Mouse (Mus musculus) heart, embryonic 10.5 days (tissue): ENCODE measurements around the gene Surf1. TPM values are rescaled to one million over a fixed set of nuclear protein-coding genes. Genes with fewer than 3 reads are reported as not detected.

Source experiments
- DNase-seq: peaks from one replicate; pipeline ENCODE4 v3.0.0-alpha.2; 2017; ENCODE audit warnings: low spot score
- H3K27ac ChIP-seq: fragments of 300-500 bp; sonication (generic); 2 replicates; pipeline ENCODE4 v1.5.1; 2016; ENCODE audit warnings: mild to moderate bottlenecking
- H3K27me3 ChIP-seq: fragments of 300-500 bp; sonication (generic); 2 replicates; pipeline ENCODE4 v1.6.1; 2016; ENCODE audit warnings: mild to moderate bottlenecking; ENCODE audit not compliant: poor library complexity, insufficient read depth, severe bottlenecking
- H3K36me3 ChIP-seq: fragments of 300-500 bp; sonication (generic); 2 replicates; pipeline ENCODE4 v1.6.1; 2016; ENCODE audit warnings: mild to moderate bottlenecking, moderate library complexity
- H3K4me1 ChIP-seq: fragments of 300-500 bp; sonication (generic); 2 replicates; pipeline ENCODE4 v1.6.1; 2016; ENCODE audit warnings: mild to moderate bottlenecking
- H3K4me3 ChIP-seq: fragments of 300-500 bp; sonication (generic); 2 replicates; pipeline ENCODE4 v1.5.1; 2016; ENCODE audit warnings: mild to moderate bottlenecking, moderate library complexity
- H3K9me3 ChIP-seq: fragments of 300-500 bp; sonication (generic); 2 replicates; pipeline ENCODE4 v1.6.1; 2016; ENCODE audit warnings: mild to moderate bottlenecking, moderate library complexity
- whole genome bisulfite sequencing: fragments of 180-500 bp; shearing (Covaris S2); methylation state at CpG from one replicate; pipeline ENCODE4 v1.1.7; 2016; 5-methylcytosine and 5-hydroxymethylcytosine counted together
- polyA plus RNA-seq: library from polyadenylated mRNA; unstranded; fragments of >200 nt; fragmentation: Nextera tagmentation; extraction: Ambion mirVana; gene quantifications from 2 replicates; pipeline ENCODE4 v1.2.1, GENCODE M21; 2016

The Surf1 gene
- polyA plus RNA-seq, 1 experiment from 2014 or later = 40.9 TPM

GRCm38 (mm10) chr2:26913416-26914147 lies 2.7 kb downstream of the Surf1 start:
- Histone ChIP-seq H3K27me3 (no peaks in the 10 kb centered on the region), H3K27ac (no peak overlapping the region), H3K9me3 (no peaks in the 10 kb centered on the region), H3K4me1 (peaks cover 47% of the 10 kb centered on the region), H3K36me3 (peaks cover 45% of the 10 kb centered on the region), H3K4me3 (no peak overlapping the region)
- no peak for DNase-seq
- 77% methylated on average over 17 of the region's 17 CpGs for WGBS

GRCm38 (mm10) chr2:26912253-26912770 lies 4.0 kb downstream of the Surf1 start:
- H3K4me1 ChIP-seq = peaks cover 50% of the 10 kb centered on the region
- no peaks in the 10 kb centered on the region for H3K9me3 ChIP-seq
- no peaks in the 10 kb centered on the region for H3K27me3 ChIP-seq
- peak overlapping the region; percentile 96; the same call in 1 of the 2 replicates for H3K27ac ChIP-seq
- peaks cover 48% of the 10 kb centered on the region for H3K36me3 ChIP-seq
- H3K4me3 ChIP-seq = peak overlapping the region; percentile 88
- no peak for DNase-seq
- 70% methylated on average over 5 of the region's 5 CpGs for WGBS

GRCm38 (mm10) chr2:26910994-26911765 lies 5.2 kb downstream of the Surf1 start:
- Histone ChIP-seq H3K27me3 (no peaks in the 10 kb centered on the region), H3K27ac (peak overlapping the region; percentile 96), H3K4me3 (peak overlapping the region; percentile 88), H3K4me1 (peaks cover 44% of the 10 kb centered on the region), H3K36me3 (peaks cover 60% of the 10 kb centered on the region), H3K9me3 (no peaks in the 10 kb centered on the region)
- under 1% methylated on average over 37 of the region's 37 CpGs for WGBS
- DNase-seq = no peak

- H3K9me3 ChIP-seq = no peaks in the 10 kb centered on the region
- peaks cover 38% of the 10 kb centered on the region for H3K4me1 ChIP-seq
- peak within 1 kb of the TSS; percentile 96 for H3K27ac ChIP-seq
- H3K4me3 ChIP-seq = peak within 1 kb of the TSS; percentile 88
- H3K27me3 ChIP-seq = no peaks in the 10 kb centered on the region
- WGBS = under 1% methylated on average over 74 of the region's 74 CpGs
- DNase-seq = peak; percentile 98
- H3K36me3 ChIP-seq = peaks cover 68% of the 10 kb centered on the region
Observed at GRCm38 (mm10) chr2:26910124-26910993, 6.0 kb downstream of the Surf1 start, which contains the start of the genes Med22 and Rpl7a. Gene Med22, minus strand, starts transcription at chr2:26910677. Gene Rpl7a, plus strand, starts transcription at chr2:26910764.

- no peak for DNase-seq
- Histone ChIP-seq H3K27ac (peak overlapping the region; percentile 96), H3K36me3 (peaks cover 68% of the 10 kb centered on the region), H3K27me3 (no peaks in the 10 kb centered on the region), H3K9me3 (no peaks in the 10 kb centered on the region), H3K4me1 (peaks cover 32% of the 10 kb centered on the region), H3K4me3 (peak overlapping the region; percentile 88)
Observed at GRCm38 (mm10) chr2:26909387-26909784, 6.9 kb downstream of the Surf1 start.

- Histone ChIP-seq H3K4me1 (peaks cover 34% of the 10 kb centered on the region), H3K27me3 (no peaks in the 10 kb centered on the region), H3K4me3 (peak overlapping the region; percentile 88), H3K36me3 (peaks cover 63% of the 10 kb centered on the region), H3K27ac (peak overlapping the region; percentile 17; the same call in 1 of the 2 replicates), H3K9me3 (no peaks in the 10 kb centered on the region)
- WGBS = 81% methylated on average over 18 of the region's 18 CpGs
- DNase-seq = no peak
Observed at GRCm38 (mm10) chr2:26908710-26909386, 7.5 kb downstream of the Surf1 start.

GRCm38 (mm10) chr2:26907109-26907508 lies 9.2 kb downstream of the Surf1 start:
- DNase-seq = no peak
- Histone ChIP-seq H3K9me3 (no peaks in the 10 kb centered on the region), H3K4me1 (peaks cover 36% of the 10 kb centered on the region), H3K27me3 (no peaks in the 10 kb centered on the region), H3K36me3 (peaks cover 46% of the 10 kb centered on the region), H3K4me3 (no peak overlapping the region), H3K27ac (no peak overlapping the region)
- WGBS = 59% methylated on average over 4 of the region's 4 CpGs

GRCm38 (mm10) chr2:26906431-26906830 lies 9.9 kb downstream of the Surf1 start:
- 93% methylated on average over 3 of the region's 3 CpGs for WGBS
- peaks cover 39% of the 10 kb centered on the region for H3K36me3 ChIP-seq
- no peaks in the 10 kb centered on the region for H3K9me3 ChIP-seq

GRCm38 (mm10) chr2:26905936-26906335 lies 10.4 kb downstream of the Surf1 start:
- no peak overlapping the region for H3K27ac ChIP-seq
- H3K36me3 ChIP-seq = peaks cover 38% of the 10 kb centered on the region
- H3K4me1 ChIP-seq = peaks cover 38% of the 10 kb centered on the region
- H3K4me3 ChIP-seq = no peak overlapping the region
- H3K27me3 ChIP-seq = no peaks in the 10 kb centered on the region
- no peaks in the 10 kb centered on the region for H3K9me3 ChIP-seq
- no peak for DNase-seq
- WGBS = 83% methylated on average over 2 of the region's 2 CpGs

More at GRCm38 (mm10) chr2:26906431-26906830, 9.9 kb downstream of the Surf1 start:
- DNase-seq = no peak
- H3K27me3 ChIP-seq = no peaks in the 10 kb centered on the region
- H3K27ac ChIP-seq = no peak overlapping the region
- no peak overlapping the region for H3K4me3 ChIP-seq
- peaks cover 36% of the 10 kb centered on the region for H3K4me1 ChIP-seq

- WGBS = 17% methylated on average over 7 of the region's 7 CpGs
Observed at GRCm38 (mm10) chr2:26903311-26903710, 13.0 kb downstream of the Surf1 start.

GRCm38 (mm10) chr2:26902467-26903220 lies 13.7 kb downstream of the Surf1 start, which contains the start of gene Surf6:
Gene Surf6, minus strand, starts transcription at chr2:26902879.
- Histone ChIP-seq H3K27ac (peak within 1 kb of the TSS; percentile 89), H3K27me3 (no peaks in the 10 kb centered on the region), H3K36me3 (peaks cover 52% of the 10 kb centered on the region), H3K4me3 (peak within 1 kb of the TSS; percentile 90), H3K4me1 (peaks cover 22% of the 10 kb centered on the region), H3K9me3 (no peaks in the 10 kb centered on the region)
- peak; percentile 99 for DNase-seq
- WGBS = under 1% methylated on average over 41 of the region's 41 CpGs

More at GRCm38 (mm10) chr2:26903311-26903710, 13.0 kb downstream of the Surf1 start:
- Histone ChIP-seq H3K4me1 (peaks cover 29% of the 10 kb centered on the region), H3K36me3 (peaks cover 52% of the 10 kb centered on the region), H3K27ac (peak overlapping the region; percentile 89), H3K9me3 (no peaks in the 10 kb centered on the region), H3K4me3 (peak overlapping the region; percentile 90), H3K27me3 (no peaks in the 10 kb centered on the region)
- no peak for DNase-seq
